Mouse (Mus musculus) MN1 (cell line): ENCODE data around the gene Glt1d1.
A peak's percentile ranks its signal among the peaks of the same experiment; 100 is the strongest.

Source experiments
- DNase-seq: peaks from one replicate; pipeline ENCODE4 v3.0.0-alpha.2; 2016; ENCODE audit warnings: low spot score

Glt1d1 gene

DNA sequence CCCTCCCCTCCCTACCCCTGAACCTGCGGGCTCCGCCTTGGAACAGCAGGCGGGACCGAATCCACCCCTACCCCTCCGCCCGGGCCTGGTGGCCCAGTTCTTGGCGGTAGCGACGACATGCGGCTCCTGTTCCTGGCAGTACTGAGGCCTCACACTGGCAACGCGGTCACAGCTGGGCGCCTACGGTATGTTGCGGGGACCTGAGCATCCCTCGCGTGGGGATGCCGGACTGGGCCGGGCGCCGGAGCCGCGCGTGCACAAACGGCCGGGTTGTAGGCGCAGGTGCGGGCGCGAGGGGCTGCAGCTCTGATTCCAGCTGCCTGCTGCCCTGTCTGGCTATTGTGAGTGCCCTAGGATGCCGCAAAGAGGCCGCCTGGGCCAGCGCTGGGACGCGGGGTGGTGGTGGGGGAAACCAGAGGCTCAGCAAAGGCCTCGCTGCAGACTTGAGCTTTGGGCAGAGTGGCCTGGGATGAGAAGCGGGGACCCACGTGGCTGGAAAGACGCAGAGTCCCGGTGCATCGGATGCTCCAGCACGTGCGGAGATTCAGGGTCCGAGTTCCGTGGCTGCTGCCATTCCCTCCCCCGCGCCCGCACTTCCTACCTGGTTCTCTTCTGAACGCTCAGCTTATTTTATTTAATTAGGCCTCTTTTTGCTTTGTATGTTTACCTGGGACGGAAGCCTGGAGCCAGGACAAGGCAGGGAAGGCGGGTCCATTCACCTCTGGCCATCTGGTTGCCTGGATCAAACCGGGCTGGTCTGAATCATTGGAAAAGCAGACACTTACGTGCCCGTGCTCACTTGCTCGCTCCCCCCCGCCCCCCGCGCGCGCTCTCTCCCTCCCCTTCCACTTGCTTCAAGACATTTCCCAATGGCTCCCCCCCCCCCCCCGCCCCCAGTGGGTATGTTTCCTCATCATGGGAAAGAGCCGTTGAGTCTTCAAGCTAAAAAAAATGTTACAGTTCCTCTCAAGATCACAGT, at the start of gene Glt1d1, which contains the start of gene Slc15a4:
Gene Glt1d1 (plus strand): TSS at position 96 of the 979 bp plus-strand sequence.
Gene Slc15a4 (minus strand): TSS at position 731 of the 979 bp plus-strand sequence.
- DNase-seq = no peak

- DNase-seq = no peak
These were observed 48.4 kb upstream of the Glt1d1 start for GRCm38 (mm10) chr5:127583658-127584057.

GRCm38 (mm10) chr5:127587854-127588253, 44.2 kb upstream of the Glt1d1 start:
- DNase-seq = no peak

- DNase-seq = no peak
These were observed 39.7 kb upstream of the Glt1d1 start for GRCm38 (mm10) chr5:127592406-127592805.

GRCm38 (mm10) chr5:127592854-127593253, 39.2 kb upstream of the Glt1d1 start:
- DNase-seq = no peak

DNA sequence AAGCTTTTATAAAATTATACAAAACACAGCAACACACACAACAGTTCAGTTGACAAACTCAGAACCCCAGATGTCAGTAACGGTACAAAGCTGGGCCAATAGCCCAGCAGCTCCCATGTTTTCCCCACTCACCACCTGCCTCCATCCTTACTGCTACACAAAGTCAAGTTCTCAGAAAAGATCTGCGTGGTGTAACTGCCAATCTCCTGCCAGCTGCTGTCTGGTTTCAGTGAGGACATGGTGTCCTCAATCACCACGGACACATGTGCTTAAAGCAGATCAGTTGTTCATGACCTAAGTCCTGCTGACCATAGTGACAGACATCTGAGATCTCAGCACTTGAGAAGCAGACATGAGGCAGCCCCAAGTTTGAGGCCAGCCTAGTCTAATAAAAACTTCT, 36.4 kb upstream of the Glt1d1 start:
- no peak for DNase-seq

DNA sequence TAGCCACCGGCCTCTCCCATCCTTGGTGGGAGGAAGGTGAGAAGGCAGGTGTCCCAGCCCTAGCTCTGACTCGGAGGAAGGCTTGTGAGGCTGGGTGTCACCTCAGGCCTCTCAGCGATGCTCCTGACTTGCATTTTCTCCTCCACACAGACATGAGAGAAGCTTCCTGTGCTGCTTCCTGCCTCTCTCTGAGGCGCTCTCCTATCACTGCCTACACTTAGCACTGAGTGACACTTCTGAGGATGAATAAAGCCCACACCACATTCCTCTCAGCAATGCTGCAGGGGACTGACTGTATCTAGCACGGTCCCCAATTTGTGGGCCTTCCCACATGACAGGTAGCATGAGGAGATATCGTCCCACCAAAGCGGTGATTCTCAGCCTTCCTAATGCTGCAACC, 35.2 kb upstream of the Glt1d1 start:
- DNase-seq = no peak

GRCm38 (mm10) chr5:127602996-127603395, 29.1 kb upstream of the Glt1d1 start:
- DNase-seq = no peak

GRCm38 (mm10) chr5:127607507-127607906, 24.6 kb upstream of the Glt1d1 start:
- no peak for DNase-seq

- DNase-seq = no peak
These were observed 22.8 kb upstream of the Glt1d1 start for GRCm38 (mm10) chr5:127609191-127609714.

- peak; percentile 82 for DNase-seq
These were observed 21.1 kb upstream of the Glt1d1 start for GRCm38 (mm10) chr5:127610787-127611509.

GRCm38 (mm10) chr5:127611881-127612280, 20.2 kb upstream of the Glt1d1 start:
- DNase-seq = no peak

DNA sequence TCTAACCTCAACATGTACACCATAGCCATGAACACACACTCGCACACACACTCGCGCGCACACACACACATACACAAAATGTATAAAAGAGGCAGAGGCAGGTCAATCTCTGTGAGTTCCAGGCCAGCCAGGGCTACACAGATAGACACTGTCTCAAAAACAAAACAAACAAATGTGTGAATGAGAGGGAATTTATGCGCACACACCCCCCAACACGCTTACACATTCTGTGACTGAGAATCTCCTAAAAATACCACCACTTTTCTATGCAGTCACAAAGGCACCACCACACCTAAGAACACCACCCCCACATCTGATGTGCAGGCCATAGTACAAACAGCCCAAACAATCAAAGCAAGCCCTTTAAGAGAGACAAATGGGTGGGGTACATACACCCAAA, 19.7 kb upstream of the Glt1d1 start:
- no peak for DNase-seq

DNA sequence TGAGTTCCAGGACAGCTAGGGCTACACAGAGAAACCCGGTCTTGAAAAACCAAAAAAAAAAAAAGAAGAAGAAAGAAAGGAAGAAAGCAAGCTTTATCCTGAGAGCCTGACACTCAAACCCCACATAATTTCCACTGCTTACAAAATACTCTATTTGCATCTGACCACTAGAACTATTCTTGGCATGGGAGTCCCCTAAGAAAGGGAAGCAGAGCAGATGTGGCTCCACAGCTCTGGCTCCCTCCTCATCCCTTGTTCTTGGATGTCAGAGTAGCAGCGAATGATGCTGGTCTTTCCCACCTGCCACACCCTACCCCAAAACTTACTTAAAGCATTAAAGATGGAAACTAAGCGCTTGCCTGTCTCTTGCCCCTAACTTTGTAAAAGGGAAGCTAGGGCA, 16.6 kb upstream of the Glt1d1 start:
- DNase-seq = no peak

GRCm38 (mm10) chr5:127616151-127616550, 15.9 kb upstream of the Glt1d1 start:
- peak; percentile 14 for DNase-seq

GRCm38 (mm10) chr5:127616884-127617635, 15.0 kb upstream of the Glt1d1 start:
- DNase-seq = peak; percentile 97

- no peak for DNase-seq
These were observed 13.2 kb upstream of the Glt1d1 start for GRCm38 (mm10) chr5:127618834-127619233.

- no peak for DNase-seq
These were observed 11.7 kb upstream of the Glt1d1 start for GRCm38 (mm10) chr5:127620371-127620770.

DNA sequence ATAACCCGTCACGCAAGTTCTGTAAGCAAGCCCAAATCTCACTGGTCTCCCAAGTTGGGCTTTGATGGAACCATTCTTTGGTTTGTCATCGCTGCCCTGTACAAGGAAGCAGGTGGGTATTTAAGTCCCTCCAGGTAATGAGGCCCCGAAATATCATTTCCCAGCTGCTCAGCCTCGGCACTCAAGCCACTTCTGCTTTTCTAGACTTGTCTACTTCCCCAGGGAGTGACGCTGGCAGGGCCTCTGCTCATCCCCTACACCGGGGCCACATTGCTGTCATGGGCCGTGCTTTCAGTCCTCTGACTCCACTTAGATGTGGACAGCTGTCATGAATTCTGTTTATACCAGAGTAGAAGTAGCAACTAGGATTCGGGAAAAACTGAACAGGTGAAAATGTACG, 11.0 kb upstream of the Glt1d1 start:
- DNase-seq = no peak

GRCm38 (mm10) chr5:127624427-127625213, 7.4 kb upstream of the Glt1d1 start:
- no peak for DNase-seq

GRCm38 (mm10) chr5:127627242-127627641, 4.8 kb upstream of the Glt1d1 start:
- no peak for DNase-seq
